Mouse (Mus musculus) layer of hippocampus, adult 8-10 months (tissue): ENCODE data around the gene Akr1c13. TPM values are rescaled to one million over a fixed set of nuclear protein-coding genes. Genes with fewer than 3 reads are reported as not detected.

ENCODE experiments used
- DNase-seq, 2 experiments: peaks; one replicate each; pipeline ENCODE4 v3.0.0; 2022; ENCODE audit warnings: low spot score in 2 of 2
- total RNA-seq, 4 experiments: library from RNA; stranded (reverse); gene quantifications; 2 replicates each; pipeline ENCODE4 v1.2.4; 2022

Akr1c13 gene
- total RNA-seq, 4 experiments from 2014 or later = 1.7 to 2.9 TPM; not detected in 2

GRCm38 (mm10) chr13:4233536-4234172, 42.7 kb downstream of the Akr1c13 start:
- DNase-seq = no peak

DNA sequence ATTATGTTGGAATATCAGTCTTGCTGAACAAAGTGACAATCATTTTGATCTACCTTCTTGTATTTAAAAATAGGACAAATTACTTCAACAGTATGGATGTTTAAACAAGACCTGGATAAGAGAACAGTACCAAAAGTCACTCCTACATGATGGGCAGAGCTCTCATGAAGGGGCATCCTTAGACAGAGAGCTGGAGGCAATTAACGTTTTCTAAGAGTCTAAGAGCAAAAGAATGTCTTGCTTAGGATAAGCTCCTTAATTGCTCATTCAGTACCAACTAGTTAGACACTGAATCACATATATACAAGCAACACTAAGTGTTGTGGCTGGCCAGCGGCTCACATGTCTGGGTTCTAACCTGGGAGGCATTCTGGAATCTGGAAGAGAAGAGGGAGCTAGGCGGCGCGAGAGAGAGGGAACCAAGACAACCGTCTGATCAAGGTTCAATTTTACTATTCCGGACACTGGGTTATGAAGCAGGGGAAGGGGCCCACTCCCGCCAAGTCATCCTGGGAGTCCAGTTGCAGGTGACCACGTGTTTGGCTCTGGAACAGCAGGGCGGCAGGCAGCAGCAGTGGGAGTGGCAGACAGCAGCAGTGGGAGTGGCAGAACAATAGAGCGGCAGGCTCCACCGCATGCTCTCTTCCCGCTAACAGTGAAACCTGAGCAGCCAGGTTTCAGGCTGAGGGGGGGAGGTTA, 54.1 kb downstream of the Akr1c13 start:
- DNase-seq = no peak

DNA sequence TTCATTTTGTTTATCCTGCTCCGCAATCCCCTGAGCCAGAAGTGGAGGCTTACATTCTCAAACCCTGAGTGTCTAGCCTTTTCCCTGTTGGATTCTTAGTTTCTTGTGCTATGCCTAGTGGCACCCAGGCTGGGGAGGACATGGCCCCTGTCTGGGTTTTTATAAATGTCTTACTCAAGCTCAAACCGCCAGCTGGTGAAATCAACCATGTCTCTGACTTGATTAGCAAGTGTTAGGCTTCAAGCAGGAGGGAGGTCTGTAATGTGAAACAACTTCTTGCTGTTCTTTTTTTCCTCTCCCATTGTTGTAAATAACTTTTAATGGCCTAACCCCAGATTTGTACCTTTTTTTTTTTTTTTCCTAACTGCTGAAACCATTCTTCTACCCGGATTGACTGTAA, 58.4 kb downstream of the Akr1c13 start:
- DNase-seq = no peak

Other genes starting within 250 kb of the Akr1c13 start
- not detected for gene Ucn3, start 245.8 kb upstream of the Akr1c13 start, total RNA-seq
- gene Akr1c14, start 142.1 kb upstream of the Akr1c13 start, total RNA-seq = 1 to 10 TPM; 1.2 to 1.7 (median 1.4) TPM
- 1 to 10 TPM; 2.1 to 2.8 (median 2.6) TPM for gene Akr1c18, start 40.5 kb upstream of the Akr1c13 start, total RNA-seq
- gene Akr1c19, start 37.5 kb downstream of the Akr1c13 start, total RNA-seq = not detected
- not detected for gene Akr1c12, start 88.3 kb downstream of the Akr1c13 start, total RNA-seq
- gene Akr1c6, start 243.2 kb downstream of the Akr1c13 start, total RNA-seq = not detected